Mouse (Mus musculus) hindbrain, postnatal 0 days (tissue): ENCODE data around the gene Cerk. TPM values are rescaled to one million over a fixed set of nuclear protein-coding genes. Genes with fewer than 3 reads are reported as not detected.
A peak's percentile ranks its signal among the peaks of the same experiment; 100 is the strongest.
"Not testable (repeated sequence)": the region's sequence is repeated elsewhere in the genome, so short reads cannot be mapped to it uniquely, and the experiment has no call there.

Source experiments
- ATAC-seq: fragments of 200-750 bp; cut with Nextera tagmentation; 2 replicates; pipeline ENCODE4 v1.8.0; 2017; ENCODE audit warnings: mild to moderate bottlenecking, moderate TSS enrichment, moderate library complexity
- DNase-seq: peaks from one replicate; pipeline ENCODE4 v3.0.0-alpha.2; 2015; ENCODE audit warnings: low spot score
- H3K27ac ChIP-seq: fragments of 300-500 bp; sonication (generic); 2 replicates; pipeline ENCODE4 v1.5.1; 2014; ENCODE audit warnings: mild to moderate bottlenecking
- H3K27me3 ChIP-seq: fragments of 300-500 bp; sonication (generic); 2 replicates; pipeline ENCODE4 v1.6.1; 2014; ENCODE audit warnings: low read length, mixed read lengths; ENCODE audit not compliant: insufficient read depth
- H3K36me3 ChIP-seq: fragments of 300-500 bp; sonication (generic); 2 replicates; pipeline ENCODE4 v1.6.1; 2014; ENCODE audit warnings: low read length, mixed read lengths; ENCODE audit not compliant: insufficient read depth
- H3K4me1 ChIP-seq: fragments of 300-500 bp; sonication (generic); 2 replicates; pipeline ENCODE4 v1.6.1; 2014; ENCODE audit warnings: antibody characterized with exemption, low read length, mixed read lengths; ENCODE audit not compliant: insufficient read depth
- H3K4me2 ChIP-seq: fragments of 300-500 bp; sonication (generic); 2 replicates; pipeline ENCODE4 v1.6.1; 2014; ENCODE audit warnings: low read depth, mild to moderate bottlenecking, low read length, moderate library complexity, mixed read lengths
- H3K4me3 ChIP-seq: fragments of 300-500 bp; sonication (generic); 2 replicates; pipeline ENCODE4 v1.5.1; 2014; ENCODE audit warnings: low read length
- H3K9ac ChIP-seq: fragments of 300-500 bp; sonication (generic); replicated peaks from 2 replicates; pipeline ENCODE4 v1.6.1; 2014; ENCODE audit warnings: mild to moderate bottlenecking, low read length, moderate library complexity, mixed read lengths
- H3K9me3 ChIP-seq: fragments of 300-500 bp; sonication (generic); 2 replicates; pipeline ENCODE4 v1.6.1; 2016; ENCODE audit warnings: low read length, mixed read lengths
- CTCF ChIP-seq: IDR thresholded peaks from 2 replicates; pipeline ENCODE4 v1.5.1; 2016; ENCODE audit warnings: antibody characterized with exemption, control low read depth, low read depth
- WGBS: fragments of 180-500 bp; shearing (Covaris S2); extraction: QIAGEN DNeasy Blood & Tissue Kit; methylation state at CpG from one replicate; pipeline ENCODE4 v1.1.7; 2014; 5-methylcytosine and 5-hydroxymethylcytosine counted together
- polyA plus RNA-seq: library from polyadenylated mRNA; unstranded; fragments of >200 nt; fragmentation: Nextera tagmentation; extraction: Ambion mirVana; gene quantifications from 2 replicates; pipeline ENCODE4 v1.2.1, GENCODE M21; 2015
- total RNA-seq: library from RNA; depleted of rRNA; stranded (reverse); fragments of >200 nt; gene quantifications from 2 replicates; pipeline ENCODE4 v1.2.3, GENCODE M21; 2014

Cerk gene
- total and polyA plus RNA-seq, 2 experiments from 2014 or later, result 23.4 to 46.3 TPM

- 48% methylated on average over 4 of the region's 4 CpGs for WGBS
- no peak overlapping the region for H3K4me3 ChIP-seq
Measured at GRCm38 (mm10) chr15:86200169-86200568, 14.2 kb upstream of the Cerk start.

GRCm38 (mm10) chr15:86199482-86199881 lies 13.5 kb upstream of the Cerk start:
- Histone ChIP-seq H3K4me2 (no peak overlapping the region), H3K4me3 (no peak overlapping the region), H3K4me1 (peaks cover 5% of the 10 kb centered on the region; the same call in 1 of the 2 replicates), H3K9ac (no peak overlapping the region), H3K27me3 (no peaks in the 10 kb centered on the region), H3K27ac (no peak overlapping the region), H3K36me3 (no peaks in the 10 kb centered on the region), H3K9me3 (no peaks in the 10 kb centered on the region)
- DNase-seq, result no peak
- WGBS, result 77% methylated on average over 4 of the region's 4 CpGs
- no peak for ATAC-seq
- TF ChIP-seq CTCF, result no peak

More at GRCm38 (mm10) chr15:86200169-86200568, 14.2 kb upstream of the Cerk start:
- Histone ChIP-seq H3K4me2 (no peak overlapping the region), H3K4me1 (peaks cover 5% of the 10 kb centered on the region; the same call in 1 of the 2 replicates), H3K36me3 (no peaks in the 10 kb centered on the region), H3K9ac (no peak overlapping the region), H3K9me3 (no peaks in the 10 kb centered on the region), H3K27ac (no peak overlapping the region), H3K27me3 (no peaks in the 10 kb centered on the region)
- no peak for TF ChIP-seq CTCF
- no peak for ATAC-seq
- no peak for DNase-seq

- Histone ChIP-seq H3K9me3 (no peaks in the 10 kb centered on the region), H3K4me2 (no peak overlapping the region), H3K27me3 (no peaks in the 10 kb centered on the region), H3K4me1 (peaks cover 5% of the 10 kb centered on the region; the same call in 1 of the 2 replicates), H3K36me3 (no peaks in the 10 kb centered on the region), H3K4me3 (no peak overlapping the region), H3K9ac (no peak overlapping the region), H3K27ac (no peak overlapping the region)
- TF ChIP-seq CTCF, result no peak
- WGBS, result 85% methylated on average over 5 of the region's 5 CpGs
- no peak for ATAC-seq
- DNase-seq, result no peak
Measured at GRCm38 (mm10) chr15:86199052-86199451, 13.1 kb upstream of the Cerk start.

- DNase-seq, H3K27ac ChIP-seq, H3K9ac ChIP-seq, H3K27me3 ChIP-seq, H3K36me3 ChIP-seq, H3K9me3 ChIP-seq, H3K4me2 ChIP-seq, H3K4me3 ChIP-seq, H3K4me1 ChIP-seq: not testable (repeated sequence)
- ATAC-seq, result peak; percentile 95
- WGBS, result 79% methylated on average over 55 of the region's 55 CpGs
Measured at GRCm38 (mm10) chr15:86194676-86195453, 8.9 kb upstream of the Cerk start.

GRCm38 (mm10) chr15:86191933-86192332 lies 6.0 kb upstream of the Cerk start:
- Histone ChIP-seq H3K9me3 (no peaks in the 10 kb centered on the region), H3K4me1 (peaks cover 8% of the 10 kb centered on the region), H3K4me2 (no peak overlapping the region), H3K27me3 (no peaks in the 10 kb centered on the region), H3K27ac (no peak overlapping the region), H3K9ac (no peak overlapping the region), H3K36me3 (no peaks in the 10 kb centered on the region), H3K4me3 (no peak overlapping the region)
- TF ChIP-seq CTCF, result no peak
- DNase-seq (no peak), ATAC-seq (no peak)
- 72% methylated on average over 3 of the region's 3 CpGs for WGBS

GRCm38 (mm10) chr15:86191505-86191904 lies 5.6 kb upstream of the Cerk start:
- H3K9me3 ChIP-seq, result no peaks in the 10 kb centered on the region
- 54% methylated on average over 1 of the region's 1 CpGs for WGBS

GRCm38 (mm10) chr15:86190387-86190786 lies 4.4 kb upstream of the Cerk start:
- Histone ChIP-seq H3K36me3 (no peaks in the 10 kb centered on the region), H3K9me3 (no peaks in the 10 kb centered on the region), H3K27ac (no peak overlapping the region), H3K27me3 (no peaks in the 10 kb centered on the region), H3K4me3 (no peak overlapping the region), H3K9ac (no peak overlapping the region), H3K4me2 (no peak overlapping the region), H3K4me1 (peaks cover 11% of the 10 kb centered on the region)
- ATAC-seq (no peak), DNase-seq (no peak)
- WGBS, result 79% methylated on average over 3 of the region's 3 CpGs
- no peak for TF ChIP-seq CTCF

More at GRCm38 (mm10) chr15:86191505-86191904, 5.6 kb upstream of the Cerk start:
- H3K9ac ChIP-seq, result no peak overlapping the region
- H3K27ac ChIP-seq, result no peak overlapping the region
- no peaks in the 10 kb centered on the region for H3K36me3 ChIP-seq
- H3K4me1 ChIP-seq, result peaks cover 11% of the 10 kb centered on the region
- H3K4me3 ChIP-seq, result no peak overlapping the region
- ATAC-seq (no peak), DNase-seq (no peak)
- no peak overlapping the region for H3K4me2 ChIP-seq
- no peak for TF ChIP-seq CTCF
- H3K27me3 ChIP-seq, result no peaks in the 10 kb centered on the region
